Mouse (Mus musculus) spleen, adult 2 months (tissue): ENCODE measurements around the gene Tvp23a.

Experiments
- CTCF ChIP-seq: fragments of 200-500 bp; IDR thresholded peaks from 2 replicates; pipeline ENCODE4 v1.5.1; 2011; ENCODE audit warnings: mild to moderate bottlenecking, inconsistent platforms; ENCODE audit not compliant: insufficient read depth, insufficient read length, insufficient replicate concordance; ENCODE audit errors: extremely low read depth
- POLR2A ChIP-seq: fragments of 200-500 bp; IDR thresholded peaks from 2 replicates; pipeline ENCODE4 v1.6.1; 2011; ENCODE audit warnings: low read depth, low read length, inconsistent platforms

DNA sequence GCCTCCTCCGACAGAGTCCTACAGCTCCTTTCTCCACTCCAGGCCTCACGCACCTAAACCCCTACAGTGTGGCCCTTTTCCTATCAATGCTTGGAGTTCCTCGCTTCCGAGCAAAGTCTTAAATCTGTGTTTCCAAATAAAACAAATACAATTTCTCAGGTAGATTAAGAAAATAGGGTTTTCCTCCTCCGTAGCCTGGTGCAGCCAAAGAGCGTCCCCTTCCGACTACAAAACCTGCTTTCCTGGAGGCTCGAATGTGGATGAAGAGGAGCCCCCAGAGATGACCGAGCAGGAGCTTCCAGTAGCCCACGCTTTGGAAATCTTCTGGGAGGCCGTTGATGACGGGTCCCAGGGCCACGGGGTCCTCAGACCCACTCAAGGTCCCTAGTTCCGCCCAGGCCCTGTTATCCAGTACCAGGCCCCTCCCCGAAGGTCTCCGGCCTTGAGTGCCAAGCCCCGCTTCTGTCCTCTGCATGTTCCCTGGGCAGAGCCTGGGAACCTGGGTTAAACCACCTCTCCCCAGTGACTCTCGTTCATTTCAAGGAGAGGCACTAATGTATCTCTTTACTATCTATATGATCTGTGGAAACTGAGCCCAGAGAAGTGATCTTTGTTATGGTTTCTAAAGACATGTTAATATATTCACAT lies 43.5 kb upstream of the Tvp23a start:
- no peak for TF ChIP-seq CTCF
- no peak for TF ChIP-seq POLR2A
